Mouse (Mus musculus) CH12.LX (cell line): ENCODE results near the gene Csnk2b.

Experiments used
- CHD1 ChIP-seq: IDR thresholded peaks from 2 replicates; pipeline ENCODE4 v1.6.1; 2012; ENCODE audit warnings: low read depth, low read length, improper control_type of control experiment, inconsistent platforms
- EP300 ChIP-seq: IDR thresholded peaks from 2 replicates; pipeline ENCODE4 v1.6.1; 2011; ENCODE audit warnings: low read length, improper control_type of control experiment

GRCm38 (mm10) chr17:35126206-35126611 is 4.4 kb upstream of the Csnk2b start, which contains the start of gene D17H6S53E:
- no peak for TF ChIP-seq EP300
- TF ChIP-seq CHD1, result no peak
